Mouse (Mus musculus) testis, postnatal 10 days (tissue): ENCODE measurements at regions not wholly inside any gene's neighbourhood (a gene's known extent, or its start where the extent isn't known, plus 50 kb on each side); places are given as distances from the start of the nearest gene placed in this dataset.

Experiments
- DNase-seq: peaks from one replicate; pipeline ENCODE4 v3.0.0; 2021; ENCODE audit warnings: low spot score

DNA sequence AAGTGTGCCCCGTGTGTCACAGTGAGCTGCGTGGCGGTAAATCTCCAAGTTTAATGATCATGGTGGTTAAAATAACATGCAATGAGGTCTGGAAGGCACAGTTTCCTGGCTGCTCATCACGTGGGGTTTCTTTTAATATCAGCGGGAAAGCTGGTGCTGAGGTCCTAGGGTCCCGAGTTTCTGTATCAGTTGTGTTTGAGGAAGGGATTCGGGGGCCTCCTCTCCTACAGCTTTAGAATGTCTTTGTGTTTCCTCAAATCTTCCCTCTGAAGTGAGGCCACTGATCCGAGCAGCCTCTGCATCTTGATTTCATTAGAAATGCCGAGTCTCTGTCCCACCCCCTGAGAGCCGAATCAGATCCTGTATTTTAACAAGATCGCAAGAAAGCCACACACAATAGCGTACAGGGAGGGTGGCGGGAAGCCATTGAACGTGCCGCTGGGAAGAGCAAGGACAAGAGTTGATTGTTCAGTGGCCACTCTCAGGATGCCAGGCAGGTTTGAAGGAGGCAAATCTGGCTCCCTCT lies 215.5 kb downstream of the Ppp4r2 start:
- no peak for DNase-seq

DNA sequence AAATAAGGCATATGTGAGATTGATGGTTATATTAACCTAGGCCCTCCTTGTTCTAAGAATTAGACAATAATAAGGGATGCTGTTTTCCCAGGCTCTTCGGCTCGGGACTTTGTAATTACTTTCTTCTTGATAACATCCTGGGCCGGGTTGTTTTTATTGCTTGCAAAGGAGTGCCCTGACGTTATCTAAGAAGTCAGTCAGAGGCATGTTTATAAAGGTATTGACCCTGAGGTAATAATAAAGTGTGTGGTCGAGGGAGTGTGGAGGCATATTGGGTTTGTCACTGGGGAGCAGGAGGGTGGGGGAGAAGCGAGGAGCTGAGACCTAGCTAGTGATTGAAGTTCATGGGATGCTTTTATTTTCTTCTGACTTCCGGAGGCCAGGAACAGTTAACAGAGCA lies 221.5 kb downstream of the Ppp4r2 start:
- no peak for DNase-seq

DNA sequence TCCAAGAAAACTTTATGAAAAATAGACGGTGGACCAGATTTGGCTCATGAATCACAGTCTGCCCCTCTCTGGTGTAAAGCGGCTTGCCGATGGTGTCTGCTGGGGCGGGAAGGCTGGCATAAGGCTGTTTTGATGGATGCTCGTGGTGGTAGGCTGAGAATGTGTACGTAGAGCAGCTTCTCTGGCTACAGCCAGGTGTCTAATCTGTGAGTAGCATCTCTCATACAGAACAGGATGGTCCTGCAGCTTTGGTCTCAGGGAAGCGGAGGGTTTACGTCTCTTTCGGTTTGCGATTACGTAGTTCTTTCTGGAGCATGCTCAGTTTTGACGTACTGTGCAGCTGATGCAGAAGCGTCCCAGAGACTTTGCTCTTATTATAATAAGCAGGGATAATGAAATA lies 222.9 kb downstream of the Ppp4r2 start:
- DNase-seq = no peak

DNA sequence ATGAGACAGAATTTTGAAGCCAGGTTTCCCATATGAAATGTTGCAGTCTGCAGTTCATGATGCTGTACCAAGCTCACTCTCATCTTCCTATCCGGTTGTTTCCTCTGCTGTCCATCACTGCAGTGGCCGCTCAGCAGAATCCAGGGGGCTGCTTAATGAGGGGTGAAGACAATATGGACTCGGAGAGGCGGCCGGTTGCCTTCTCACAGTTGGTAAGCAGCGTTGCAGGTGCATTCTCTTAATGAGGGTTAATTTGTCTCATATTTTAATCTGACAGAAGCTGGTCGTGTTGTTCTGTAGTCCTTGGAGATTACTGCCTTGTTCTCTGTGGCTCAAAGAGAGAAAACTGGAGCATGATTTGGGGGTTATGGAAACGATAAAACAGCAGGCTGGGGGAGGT lies 225.6 kb downstream of the Ppp4r2 start:
- DNase-seq = no peak

DNA sequence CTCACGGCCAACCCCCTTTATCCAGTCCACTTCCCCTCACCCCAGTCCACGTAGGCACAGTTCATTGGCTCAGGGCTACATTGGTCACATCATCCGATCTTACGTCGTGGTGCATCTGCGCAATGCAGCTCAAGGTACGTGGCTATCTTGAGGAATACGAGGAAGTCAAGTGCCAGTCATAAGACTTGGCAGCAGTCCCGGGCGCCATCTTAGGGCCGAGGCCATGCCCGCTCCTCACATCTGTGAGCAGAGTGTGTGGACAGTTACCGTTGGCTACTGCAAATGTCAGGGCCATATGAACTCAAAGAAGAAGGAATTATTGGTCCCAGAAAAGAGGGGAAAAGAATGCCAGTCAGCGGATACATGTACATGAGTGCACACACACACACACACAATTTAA lies 228.8 kb downstream of the Ppp4r2 start:
- DNase-seq = peak; percentile 40

DNA sequence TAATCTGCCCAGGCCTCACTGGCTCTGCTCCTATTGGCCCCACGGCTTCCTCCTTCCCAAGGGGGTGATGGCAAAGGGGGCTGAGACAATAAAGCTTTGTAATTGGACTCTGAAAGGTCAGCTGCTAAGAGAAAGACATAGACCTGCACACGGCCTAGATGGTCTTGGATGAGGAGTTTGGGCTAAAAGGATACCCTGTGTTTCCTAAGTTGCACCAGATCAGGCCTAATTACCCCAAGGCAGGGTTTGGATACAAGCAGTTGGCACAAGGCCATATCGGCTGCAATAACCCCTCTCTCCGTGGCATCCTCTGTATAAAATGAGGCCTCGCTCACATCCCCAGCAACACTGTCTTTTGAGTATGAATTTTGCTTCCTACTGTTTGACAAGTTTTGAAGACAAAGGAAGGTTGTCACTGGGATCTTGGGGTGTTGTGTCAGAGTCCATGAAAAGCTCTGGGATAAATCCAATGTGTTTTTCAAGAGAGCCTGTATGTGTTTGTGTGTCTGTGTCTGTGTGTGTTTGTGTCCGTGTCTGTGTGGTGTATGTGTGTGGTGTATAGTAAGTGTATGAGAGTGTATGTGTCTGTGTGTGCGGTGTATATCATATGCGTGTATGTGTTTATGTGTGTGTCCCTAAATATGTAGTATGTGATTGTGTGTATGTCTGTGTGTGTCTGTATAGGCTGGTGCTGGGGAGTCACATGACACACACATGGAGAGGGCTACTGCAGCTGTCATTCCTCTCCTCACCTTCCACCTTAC lies 242.5 kb downstream of the Ppp4r2 start:
- no peak for DNase-seq

DNA sequence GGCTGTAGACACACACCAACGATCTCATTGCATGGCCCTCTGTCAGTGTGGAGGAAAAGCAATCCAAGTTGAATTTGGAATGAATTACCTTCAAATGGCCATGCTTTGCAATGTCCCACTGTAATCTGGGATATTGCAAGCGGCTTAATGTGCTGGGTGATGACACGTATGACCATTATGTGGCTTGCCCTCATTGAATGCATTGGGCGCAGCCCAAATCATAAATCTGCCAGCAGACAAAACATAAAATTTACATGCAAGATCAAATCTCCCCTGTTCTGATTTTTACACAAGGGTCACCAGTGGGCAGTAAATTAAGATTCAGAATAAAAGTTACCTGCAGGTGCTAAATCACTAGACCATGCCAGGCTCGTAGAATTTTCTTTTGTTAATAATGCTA lies 244.9 kb downstream of the Ppp4r2 start:
- no peak for DNase-seq

DNA sequence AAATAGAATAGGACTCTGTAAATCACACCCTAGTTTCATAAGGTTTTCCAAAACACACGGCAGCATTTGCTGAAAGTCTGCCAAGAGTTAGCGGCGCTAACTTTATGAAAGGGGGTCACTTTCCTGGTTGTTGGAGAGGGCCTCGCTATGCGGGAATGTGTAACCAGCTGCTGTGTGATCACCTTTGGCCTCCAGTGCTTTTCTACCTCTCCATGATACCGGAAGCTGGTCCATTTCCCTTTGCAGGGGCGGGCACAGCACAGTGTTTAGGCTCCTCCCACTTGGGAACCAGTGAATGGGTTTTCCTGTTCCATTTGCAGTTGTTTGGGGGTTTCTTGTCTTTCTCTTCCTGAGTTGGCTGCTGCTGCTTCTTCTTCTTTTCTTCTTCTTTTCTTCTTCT lies 250.3 kb downstream of the Ppp4r2 start:
- DNase-seq = no peak

DNA sequence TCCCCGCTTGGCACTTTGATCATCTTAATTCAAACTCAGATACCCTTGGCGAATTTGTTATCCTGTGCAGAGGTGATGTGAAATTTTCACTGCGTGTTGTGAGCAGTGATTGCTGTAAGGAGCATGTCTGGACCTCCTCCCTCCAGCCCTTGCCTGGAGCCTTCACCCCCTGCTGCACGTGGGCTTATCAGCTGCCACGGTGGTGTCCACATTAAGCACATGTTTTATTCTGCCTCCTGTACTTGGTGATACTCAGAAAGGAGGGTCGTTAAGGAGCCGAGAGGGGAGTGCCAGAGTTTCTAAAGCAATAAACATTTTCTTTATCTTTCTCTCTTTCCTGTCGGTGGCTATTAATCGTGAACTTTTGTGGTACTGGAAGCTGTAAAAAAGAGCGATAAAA lies 258.8 kb downstream of the Ppp4r2 start:
- no peak for DNase-seq
